Mouse (Mus musculus): ENCODE results near the gene Tigar. TPM values are rescaled to one million over a fixed set of nuclear protein-coding genes. Genes with fewer than 3 reads are reported as not detected.

Tigar gene
- polyA plus RNA-seq, 1 experiment, result 4.1 TPM

- no peak for TF ChIP-seq POLR2A (IDR thresholded peaks at IDR 0.05; ENCODE audit: borderline replicate concordance, extremely low read depth, low read depth, low read length)
- no peak for TF ChIP-seq CTCF (IDR thresholded peaks at IDR 0.05; ENCODE audit: insufficient read depth, low read length)
- H3K4me3 ChIP-seq (replicated peaks; ENCODE audit: extremely low read depth, low read depth, low read length), result no peak overlapping the region
- DNase-seq, result no peak
- no peaks in the 10 kb centered on the region for H3K4me1 ChIP-seq (ENCODE audit: control insufficient read depth, insufficient read depth, low read length)
- WGBS, result 79% methylated on average over 7 of the region's 7 CpGs
Observed at GRCm38 (mm10) chr6:127123506-127123905, 14.1 kb upstream of the Tigar start.

GRCm38 (mm10) chr6:127122996-127123395 is 13.6 kb upstream of the Tigar start:
- H3K4me3 ChIP-seq (replicated peaks; ENCODE audit: extremely low read depth, low read depth, low read length), result no peak overlapping the region
- no peaks in the 10 kb centered on the region for H3K4me1 ChIP-seq (ENCODE audit: control insufficient read depth, insufficient read depth, low read length)
- WGBS, result 77% methylated on average over 5 of the region's 5 CpGs
- TF ChIP-seq POLR2A (IDR thresholded peaks at IDR 0.05; ENCODE audit: borderline replicate concordance, extremely low read depth, low read depth, low read length), result no peak
- no peak for TF ChIP-seq CTCF (IDR thresholded peaks at IDR 0.05; ENCODE audit: insufficient read depth, low read length)
- DNase-seq, result no peak

- no peak overlapping the region for H3K4me3 ChIP-seq (replicated peaks; ENCODE audit: extremely low read depth, low read depth, low read length)
- TF ChIP-seq POLR2A (IDR thresholded peaks at IDR 0.05; ENCODE audit: borderline replicate concordance, extremely low read depth, low read depth, low read length) (no peak), CTCF (IDR thresholded peaks at IDR 0.05; ENCODE audit: insufficient read depth, low read length) (peak; percentile 38)
- DNase-seq, result no peak
- 72% methylated on average over 4 of the region's 4 CpGs for WGBS
- no peaks in the 10 kb centered on the region for H3K4me1 ChIP-seq (ENCODE audit: control insufficient read depth, insufficient read depth, low read length)
Observed at GRCm38 (mm10) chr6:127122221-127122806, 13.0 kb upstream of the Tigar start.

- 70% methylated on average over 23 of the region's 23 CpGs for WGBS
- DNase-seq, result no peak
- no peak overlapping the region for H3K4me3 ChIP-seq (replicated peaks; ENCODE audit: extremely low read depth, low read depth, low read length)
- no peaks in the 10 kb centered on the region for H3K4me1 ChIP-seq (ENCODE audit: control insufficient read depth, insufficient read depth, low read length)
- TF ChIP-seq POLR2A (IDR thresholded peaks at IDR 0.05; ENCODE audit: borderline replicate concordance, extremely low read depth, low read depth, low read length) (no peak), CTCF (IDR thresholded peaks at IDR 0.05; ENCODE audit: insufficient read depth, low read length) (no peak)
Observed at GRCm38 (mm10) chr6:127114753-127115456, 5.5 kb upstream of the Tigar start.

- no peak for TF ChIP-seq CTCF (IDR thresholded peaks at IDR 0.05; ENCODE audit: insufficient read depth, low read length)
- TF ChIP-seq POLR2A (IDR thresholded peaks at IDR 0.05; ENCODE audit: borderline replicate concordance, extremely low read depth, low read depth, low read length), result no peak
- no peaks in the 10 kb centered on the region; the same call in none of the 2 replicates for H3K4me1 ChIP-seq (ENCODE audit: control insufficient read depth, insufficient read depth, low read length)
- no peak for DNase-seq
- H3K4me3 ChIP-seq (replicated peaks; ENCODE audit: extremely low read depth, low read depth, low read length), result peak overlapping the region; percentile 12
- WGBS, result 20% methylated on average over 20 of the region's 20 CpGs
Observed at GRCm38 (mm10) chr6:127108368-127109060, 843 bp downstream of the Tigar start.

- DNase-seq, result no peak
- Histone ChIP-seq H3K4me1 (ENCODE audit: control insufficient read depth, insufficient read depth, low read length) (no peaks in the 10 kb centered on the region; the same call in none of the 2 replicates), H3K4me3 (replicated peaks; ENCODE audit: extremely low read depth, low read depth, low read length) (no peak overlapping the region)
- TF ChIP-seq POLR2A (IDR thresholded peaks at IDR 0.05; ENCODE audit: borderline replicate concordance, extremely low read depth, low read depth, low read length) (no peak), CTCF (IDR thresholded peaks at IDR 0.05; ENCODE audit: insufficient read depth, low read length) (no peak)
Observed at GRCm38 (mm10) chr6:127107413-127107812, 1.9 kb downstream of the Tigar start.

GRCm38 (mm10) chr6:127106726-127107125 is 2.6 kb downstream of the Tigar start:
- no peaks in the 10 kb centered on the region; the same call in none of the 2 replicates for H3K4me1 ChIP-seq (ENCODE audit: control insufficient read depth, insufficient read depth, low read length)
- no peak for TF ChIP-seq POLR2A (IDR thresholded peaks at IDR 0.05; ENCODE audit: borderline replicate concordance, extremely low read depth, low read depth, low read length)
- TF ChIP-seq CTCF (IDR thresholded peaks at IDR 0.05; ENCODE audit: insufficient read depth, low read length), result no peak
- no peak for DNase-seq
- no peak overlapping the region for H3K4me3 ChIP-seq (replicated peaks; ENCODE audit: extremely low read depth, low read depth, low read length)
- WGBS, result 55% methylated on average over 5 of the region's 5 CpGs

- 85% methylated on average over 5 of the region's 5 CpGs for WGBS
- no peak for DNase-seq
- TF ChIP-seq CTCF (IDR thresholded peaks at IDR 0.05; ENCODE audit: insufficient read depth, low read length) (no peak), POLR2A (IDR thresholded peaks at IDR 0.05; ENCODE audit: borderline replicate concordance, extremely low read depth, low read depth, low read length) (no peak)
- Histone ChIP-seq H3K4me1 (ENCODE audit: control insufficient read depth, insufficient read depth, low read length) (no peaks in the 10 kb centered on the region; the same call in none of the 2 replicates), H3K4me3 (replicated peaks; ENCODE audit: extremely low read depth, low read depth, low read length) (no peak overlapping the region)
Observed at GRCm38 (mm10) chr6:127106189-127106588, 3.2 kb downstream of the Tigar start.

GRCm38 (mm10) chr6:127105107-127105506 is 4.2 kb downstream of the Tigar start:
- no peak for TF ChIP-seq POLR2A (IDR thresholded peaks at IDR 0.05; ENCODE audit: borderline replicate concordance, extremely low read depth, low read depth, low read length)
- TF ChIP-seq CTCF (IDR thresholded peaks at IDR 0.05; ENCODE audit: insufficient read depth, low read length), result peak; percentile 50
- DNase-seq, result peak; percentile 16
- no peak overlapping the region for H3K4me3 ChIP-seq (replicated peaks; ENCODE audit: extremely low read depth, low read depth, low read length)
- 70% methylated on average over 6 of the region's 6 CpGs for WGBS
- H3K4me1 ChIP-seq (ENCODE audit: control insufficient read depth, insufficient read depth, low read length), result no peaks in the 10 kb centered on the region; the same call in none of the 2 replicates

All from lung, adult 2 months (tissue).